Mouse (Mus musculus): ENCODE data around the gene Adamts6.

- TF ChIP-seq CTCF (IDR thresholded peaks at IDR 0.05; ENCODE audit: extremely low read depth, insufficient read depth, insufficient read length, insufficient replicate concordance) (no peak), POLR2A (IDR thresholded peaks at IDR 0.05; ENCODE audit: low read depth, low read length) (no peak)
These were observed 211.7 kb downstream of the Adamts6 start for GRCm38 (mm10) chr13:104499116-104500040.

Data from spleen, adult 2 months (tissue).